Mouse (Mus musculus): ENCODE data around the gene Slit2.
A peak's percentile ranks its signal among the peaks of the same experiment; 100 is the strongest.

The Slit2 gene

GRCm38 (mm10) chr5:48050637-48051314 lies 67.8 kb downstream of the Slit2 start:
- DNase-seq (ENCODE audit: low read depth, low spot score) = no peak

DNA sequence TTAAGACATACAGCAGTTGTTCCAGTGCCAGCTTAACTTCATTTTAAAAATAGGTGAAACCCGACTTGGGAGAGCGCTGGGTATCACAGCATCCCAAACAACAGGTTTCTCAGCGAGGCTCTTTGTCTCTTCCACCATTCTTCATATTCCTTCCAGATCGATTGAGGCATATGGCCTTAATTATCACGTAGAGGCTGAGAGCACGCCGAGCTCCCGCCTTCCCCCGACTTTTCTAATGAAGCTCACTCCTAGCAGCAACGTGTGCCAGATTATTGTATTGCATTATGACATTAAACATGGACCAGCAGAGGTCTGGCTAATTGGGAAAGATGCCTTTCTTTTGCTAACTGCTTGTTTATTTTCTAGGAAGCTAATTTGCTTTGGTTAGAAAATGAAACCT lies 75.7 kb downstream of the Slit2 start:
- DNase-seq (ENCODE audit: low read depth, low spot score) = no peak

GRCm38 (mm10) chr5:48060715-48061114 lies 77.8 kb downstream of the Slit2 start:
- no peak for DNase-seq (ENCODE audit: low read depth, low spot score)

GRCm38 (mm10) chr5:48078730-48079129 lies 95.8 kb downstream of the Slit2 start:
- DNase-seq (ENCODE audit: low read depth, low spot score) = no peak

DNA sequence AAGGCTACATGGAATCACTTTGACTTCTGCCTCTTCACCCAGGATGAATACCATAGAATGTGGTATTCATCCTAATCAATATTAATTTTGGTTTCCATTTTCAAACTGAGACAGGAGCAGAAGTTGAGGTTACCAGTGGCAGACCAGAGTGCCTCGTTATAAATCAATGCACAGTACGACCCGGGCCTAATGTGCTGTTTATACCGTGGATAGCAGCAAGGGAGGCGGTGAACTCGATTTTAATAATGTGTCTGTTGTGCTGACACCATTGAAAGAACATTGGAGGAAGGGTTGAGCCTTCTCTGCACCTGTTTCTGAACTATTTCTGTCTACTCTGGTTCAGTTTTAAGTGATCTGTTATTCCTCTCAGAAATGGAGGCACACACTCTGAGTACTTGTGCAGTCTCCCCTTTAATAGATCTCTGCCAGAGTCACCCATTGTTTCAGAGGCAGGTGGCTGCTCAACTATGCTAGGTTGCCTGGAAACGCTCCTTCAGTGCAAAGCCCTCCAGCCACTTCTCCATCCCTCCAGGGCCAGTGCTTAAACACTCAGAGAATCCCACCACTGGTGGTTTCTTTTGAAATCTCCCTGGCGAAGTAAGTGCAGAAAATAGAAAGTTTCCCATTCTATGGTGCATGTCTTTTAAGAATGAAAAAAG lies 98.4 kb downstream of the Slit2 start:
- DNase-seq (ENCODE audit: low read depth, low spot score) = no peak

- peak; percentile 8 for DNase-seq (ENCODE audit: low read depth, low spot score)
Observed at GRCm38 (mm10) chr5:48113400-48113799, 130.5 kb downstream of the Slit2 start.

DNA sequence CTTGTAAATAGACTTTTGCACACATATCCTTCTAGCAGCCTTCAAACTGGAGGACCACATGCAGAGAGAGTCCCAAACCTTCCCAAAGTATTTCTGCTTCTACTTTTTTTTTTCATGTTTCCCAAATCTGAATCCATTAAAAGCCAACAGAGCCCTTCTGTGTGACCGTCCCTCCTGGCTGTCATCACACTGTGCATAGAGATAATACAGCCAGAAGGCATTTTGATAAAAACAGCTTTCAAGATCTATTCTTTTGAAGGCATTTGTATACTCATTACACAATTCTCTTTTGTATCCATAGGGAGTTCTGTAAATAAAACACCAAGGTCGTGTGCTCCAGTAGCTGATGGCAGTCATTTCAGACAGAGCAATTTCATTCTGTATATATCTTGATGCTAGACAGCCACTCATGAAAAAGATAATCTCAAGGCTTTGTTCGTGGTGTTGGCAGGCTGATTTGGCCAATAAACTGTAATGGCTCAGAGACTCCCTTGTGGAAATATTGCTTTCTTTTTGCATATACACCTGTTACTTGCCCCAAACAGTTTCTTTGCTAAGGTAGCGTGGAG lies 132.1 kb downstream of the Slit2 start:
- no peak for DNase-seq (ENCODE audit: low read depth, low spot score)

DNA sequence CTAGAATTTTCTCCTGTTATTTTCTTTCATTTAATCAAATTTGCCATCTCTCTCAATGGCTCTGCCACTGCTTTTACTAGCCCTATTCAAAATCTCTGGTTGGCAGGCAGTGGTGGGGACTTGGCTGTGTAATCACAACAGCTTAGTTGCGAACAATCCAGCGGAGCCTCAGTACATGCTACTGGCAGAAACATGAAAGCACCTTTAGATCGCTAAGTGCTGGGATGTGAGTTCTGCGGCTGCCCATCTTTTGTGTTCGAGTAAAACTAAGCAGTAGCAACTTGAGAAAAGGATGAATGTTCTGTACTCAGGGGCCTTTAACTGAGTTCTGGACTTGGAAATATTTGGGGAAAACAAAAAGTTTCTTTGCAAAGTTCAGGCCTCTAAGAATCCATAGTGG lies 139.7 kb downstream of the Slit2 start:
- no peak for DNase-seq (ENCODE audit: low read depth, low spot score)

- peak; percentile 63 for DNase-seq (ENCODE audit: low read depth, low spot score)
Observed at GRCm38 (mm10) chr5:48125770-48126423, 143.0 kb downstream of the Slit2 start.

GRCm38 (mm10) chr5:48129981-48130380 lies 147.0 kb downstream of the Slit2 start:
- no peak for DNase-seq (ENCODE audit: low read depth, low spot score)

DNA sequence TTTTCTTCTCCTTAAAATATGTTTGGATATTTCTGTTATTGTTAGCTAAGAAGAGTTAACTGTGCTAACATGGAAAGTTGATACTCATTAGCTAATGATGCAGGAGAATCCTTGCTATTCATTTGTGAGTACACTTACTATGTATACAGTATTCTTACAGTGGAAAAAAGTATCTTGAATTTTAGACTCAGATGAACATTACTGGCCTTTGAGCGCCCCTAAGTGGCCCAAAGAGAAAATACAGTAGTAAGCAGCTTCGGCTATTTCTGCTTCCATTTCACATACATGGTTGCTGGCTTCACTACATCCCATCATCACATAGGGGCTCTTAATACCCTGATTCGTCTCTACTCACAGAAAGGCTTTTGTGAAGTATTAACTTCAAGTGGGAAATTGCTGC lies 153.6 kb downstream of the Slit2 start:
- peak; percentile 7 for DNase-seq (ENCODE audit: low read depth, low spot score)

DNA sequence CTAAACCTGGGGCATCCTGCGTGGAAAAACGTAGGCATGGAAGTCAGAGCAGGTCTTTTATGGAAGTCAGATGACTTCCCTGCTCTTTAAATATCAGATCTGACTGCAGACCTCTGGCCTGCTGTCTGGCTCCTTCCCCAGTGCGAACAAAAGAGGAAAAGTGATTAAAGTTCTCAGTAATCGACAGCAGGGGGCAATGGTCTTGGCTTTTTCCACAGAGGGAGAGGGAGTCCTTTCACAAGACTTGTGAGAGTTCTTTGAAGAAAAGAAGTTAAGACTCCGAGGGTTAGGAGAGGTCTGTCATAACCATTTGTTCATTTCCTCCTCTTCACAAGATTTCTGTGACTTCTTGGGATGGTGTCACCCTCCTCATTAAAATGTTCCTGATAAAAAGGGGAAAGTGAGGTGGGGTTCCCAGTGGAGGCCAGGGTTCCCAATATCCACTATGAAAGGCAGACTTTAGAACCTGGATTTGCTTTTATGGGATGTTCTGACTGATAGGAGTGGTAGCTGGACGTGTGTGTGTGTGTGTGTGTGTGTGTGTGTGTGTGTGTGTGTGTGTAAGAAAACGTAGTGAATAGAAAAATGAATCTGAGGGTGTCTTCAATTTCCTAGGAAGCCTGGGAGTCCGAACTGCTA lies 156.0 kb downstream of the Slit2 start:
- DNase-seq (ENCODE audit: low read depth, low spot score) = peak; percentile 29

GRCm38 (mm10) chr5:48139488-48139862 lies 156.5 kb downstream of the Slit2 start:
- no peak for DNase-seq (ENCODE audit: low read depth, low spot score)

DNA sequence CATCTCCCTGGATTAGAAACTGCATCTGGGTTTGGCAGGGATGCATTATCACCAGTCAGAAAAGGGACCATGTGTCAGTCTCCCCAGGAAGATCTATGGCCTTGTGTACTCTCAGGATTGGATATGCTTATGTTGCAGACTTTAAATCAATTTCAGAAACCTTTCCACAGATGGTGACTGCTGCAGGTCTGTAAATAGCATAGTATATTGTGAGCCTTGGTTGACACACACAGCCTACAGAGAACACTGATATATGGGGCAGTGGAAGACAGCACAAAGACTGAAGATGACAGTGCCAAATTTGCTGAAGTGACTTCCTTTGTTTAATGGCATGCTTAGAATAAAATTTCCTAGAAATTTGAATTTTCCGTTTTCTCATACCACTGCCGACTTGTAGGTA lies 163.1 kb downstream of the Slit2 start:
- DNase-seq (ENCODE audit: low read depth, low spot score) = no peak

DNA sequence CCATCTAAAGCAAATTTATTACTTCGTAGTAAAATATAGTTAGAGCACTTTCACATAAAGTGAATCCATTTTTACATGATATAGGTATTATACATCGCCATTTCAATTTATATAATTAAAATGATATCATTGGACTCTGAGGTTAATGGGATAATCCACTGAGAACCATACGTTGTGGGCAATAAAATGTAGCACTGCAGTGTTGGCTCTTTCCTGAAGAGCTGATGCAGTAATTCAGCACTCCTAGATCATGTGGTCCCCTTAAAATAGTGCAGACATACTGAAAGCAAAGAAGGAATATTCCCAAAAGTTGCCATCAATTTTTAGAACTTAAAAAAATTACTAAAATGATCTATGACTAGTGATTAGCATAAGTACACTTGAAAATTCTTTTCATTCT lies 177.9 kb downstream of the Slit2 start:
- no peak for DNase-seq (ENCODE audit: low read depth, low spot score)

DNA sequence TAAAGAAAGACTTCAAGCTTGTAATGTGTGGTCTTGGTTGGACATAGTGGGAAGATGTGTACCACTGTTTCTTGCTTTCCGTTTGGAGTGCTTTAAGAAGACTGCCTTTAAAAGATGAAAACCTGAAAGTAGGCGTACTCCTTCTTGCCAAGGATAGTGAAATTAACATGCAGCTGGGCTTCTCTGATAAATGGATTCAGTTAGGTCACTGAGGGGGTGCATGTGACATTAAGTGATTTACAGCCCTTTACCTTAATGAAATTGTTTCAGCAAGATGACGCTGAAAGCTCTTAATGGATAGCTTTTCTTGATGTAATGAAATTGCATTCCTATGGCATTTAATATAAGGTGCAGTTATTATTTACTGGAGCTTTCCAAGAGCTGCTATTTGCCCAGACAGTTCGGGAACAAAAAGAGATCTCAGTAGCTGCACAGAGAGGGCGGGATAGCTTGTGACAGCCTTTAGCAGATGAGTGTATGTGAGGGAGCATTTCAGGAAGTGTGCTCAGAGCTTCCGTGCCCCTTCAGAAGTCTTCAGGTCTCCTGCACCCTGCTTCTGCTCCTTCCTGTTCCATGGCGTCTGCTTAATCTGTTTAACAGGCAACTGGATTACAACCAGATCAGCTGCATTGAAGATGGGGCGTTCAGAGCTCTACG lies 198.8 kb downstream of the Slit2 start:
- DNase-seq (ENCODE audit: low read depth, low spot score) = no peak

- no peak for DNase-seq (ENCODE audit: low read depth, low spot score)
Observed at GRCm38 (mm10) chr5:48184358-48184757, 201.4 kb downstream of the Slit2 start.

DNA sequence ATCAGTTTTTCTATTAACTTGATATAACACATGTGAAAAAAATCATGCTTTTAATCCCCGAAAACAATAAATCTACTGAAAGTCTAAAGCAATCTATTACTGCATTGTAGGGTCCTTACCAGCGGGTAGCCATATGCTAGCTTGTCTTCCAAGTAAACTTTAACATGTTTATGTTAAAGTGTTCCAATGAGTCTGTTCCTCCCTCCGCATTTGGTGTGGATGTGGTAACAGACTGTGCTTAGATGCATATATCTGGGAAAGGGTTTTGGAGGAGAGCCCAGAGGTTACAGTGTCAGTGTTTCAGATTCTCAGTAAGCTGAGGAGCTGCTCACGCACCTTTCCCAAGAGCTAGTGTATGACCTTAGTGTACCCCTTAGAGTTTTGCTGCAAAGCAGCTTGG lies 204.9 kb downstream of the Slit2 start:
- no peak for DNase-seq (ENCODE audit: low read depth, low spot score)

DNA sequence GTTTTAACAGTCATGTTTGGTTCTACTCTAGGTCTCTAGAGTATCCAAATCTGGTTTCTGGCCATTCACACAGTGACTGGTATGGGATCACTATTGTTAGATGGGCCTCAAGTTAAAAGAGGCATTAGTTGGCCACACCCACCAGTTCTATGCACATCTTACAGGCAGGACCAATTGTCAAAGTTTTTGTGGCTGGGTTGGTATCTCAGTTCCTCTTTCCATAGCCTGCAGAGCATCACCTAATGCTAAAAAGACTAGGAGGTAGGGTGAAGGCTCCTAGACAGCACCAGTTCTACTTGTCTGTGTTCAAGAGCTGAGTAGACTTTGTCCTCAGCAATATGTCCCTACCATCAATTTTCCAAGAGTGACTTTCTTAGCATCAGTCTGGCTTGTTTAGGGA lies 216.4 kb downstream of the Slit2 start:
- DNase-seq (ENCODE audit: low read depth, low spot score) = no peak

- no peak for DNase-seq (ENCODE audit: low read depth, low spot score)
Observed at GRCm38 (mm10) chr5:48215248-48215647, 232.3 kb downstream of the Slit2 start.

- DNase-seq (ENCODE audit: low read depth, low spot score) = no peak
Observed at GRCm38 (mm10) chr5:48219624-48220155, 236.8 kb downstream of the Slit2 start.
